Mouse (Mus musculus) gastrocnemius, adult 18-20 months (tissue): ENCODE measurements around the gene Zbtb38. TPM values are rescaled to one million over a fixed set of nuclear protein-coding genes. Genes with fewer than 3 reads are reported as not detected.
"Not testable (repeated sequence)": the region's sequence is repeated elsewhere in the genome, so short reads cannot be mapped to it uniquely, and the experiment has no call there.

ENCODE experiments used
- DNase-seq: peaks from one replicate; pipeline ENCODE4 v3.0.0; 2021; ENCODE audit warnings: low spot score
- total RNA-seq, 2 experiments: library from RNA; stranded (reverse); gene quantifications; 2 replicates each; pipeline ENCODE4 v1.2.3; 2021

Zbtb38 gene
- total RNA-seq, 2 experiments from 2014 or later: 35.0 to 35.9 TPM

GRCm38 (mm10) chr9:96644840-96645239 lies 107.8 kb downstream of the Zbtb38 start:
- no peak for DNase-seq

GRCm38 (mm10) chr9:96644002-96644401 lies 108.6 kb downstream of the Zbtb38 start:
- not testable (repeated sequence) for DNase-seq

DNA sequence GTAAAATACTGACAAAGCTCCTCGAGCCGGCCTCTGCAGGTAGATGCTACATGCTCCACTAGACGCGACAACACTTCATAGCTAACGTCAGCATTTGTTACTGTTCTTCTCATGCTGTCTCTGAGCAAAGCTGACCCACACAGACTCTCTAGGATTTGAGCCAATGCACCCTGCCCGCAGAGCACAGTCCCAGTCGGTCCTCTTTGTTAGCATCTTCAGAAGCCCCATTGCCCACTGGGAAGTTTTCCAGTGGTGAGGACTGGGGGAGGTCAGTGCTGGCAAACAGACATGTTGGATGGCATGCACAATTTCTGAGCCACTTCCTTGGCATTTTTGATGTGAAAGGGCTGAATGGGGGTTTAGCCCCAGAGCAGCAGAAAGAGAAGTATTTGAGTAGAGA lies 113.2 kb downstream of the Zbtb38 start:
- no peak for DNase-seq

GRCm38 (mm10) chr9:96638508-96638907 lies 114.1 kb downstream of the Zbtb38 start:
- DNase-seq: no peak

DNA sequence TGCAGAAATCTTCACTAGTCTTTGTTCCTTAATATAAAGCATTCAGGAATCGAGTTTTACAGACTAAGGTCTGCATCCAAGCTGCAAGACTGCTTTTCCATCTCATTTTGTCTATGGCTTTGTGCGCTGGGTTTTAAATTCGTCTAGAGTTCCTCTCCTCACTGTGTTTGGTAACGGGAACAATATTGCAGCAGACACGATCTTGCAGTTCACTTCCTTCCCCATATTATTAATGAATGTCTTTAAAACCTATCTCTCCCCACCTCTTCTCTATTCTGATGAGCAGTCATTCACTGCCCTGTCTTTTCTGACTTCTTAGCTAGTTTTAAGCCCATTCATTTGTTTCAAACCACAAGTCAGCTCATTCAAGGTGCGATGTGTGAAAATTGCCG lies 115.5 kb downstream of the Zbtb38 start:
- DNase-seq: no peak

DNA sequence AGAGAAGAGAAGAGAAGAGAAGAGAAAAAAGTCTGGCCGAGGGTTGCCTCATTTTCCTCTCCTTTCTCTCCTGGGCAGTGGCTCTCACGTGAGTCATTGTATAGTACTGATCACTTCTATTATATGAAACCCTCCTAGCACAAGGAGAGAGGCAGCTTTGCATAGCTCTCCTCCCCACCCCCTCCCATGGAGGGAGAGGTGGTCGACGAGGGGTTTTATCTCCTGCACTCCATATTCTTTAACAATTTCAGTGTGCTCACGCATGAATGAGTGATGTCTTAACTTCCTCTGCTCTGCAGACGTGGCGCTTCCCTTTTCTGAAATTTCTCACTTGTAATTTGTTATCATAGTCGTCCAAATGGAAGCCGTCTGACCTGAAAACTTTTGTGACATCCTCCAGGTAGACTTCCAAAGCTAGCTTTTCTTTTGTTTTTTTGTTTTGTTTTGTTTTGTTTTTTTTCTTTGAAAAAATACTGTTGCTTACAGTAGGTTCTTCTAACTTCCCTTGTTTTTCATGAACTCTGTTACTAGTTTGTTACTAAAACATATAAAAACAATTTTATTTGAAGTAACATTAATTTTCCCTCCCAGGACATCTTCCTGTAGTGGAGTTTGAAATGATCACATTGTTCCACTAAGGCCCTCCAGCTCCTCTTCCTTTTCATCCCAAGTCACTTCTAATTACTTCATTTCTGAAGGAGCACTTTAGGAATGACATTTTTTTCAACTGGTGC lies 116.0 kb downstream of the Zbtb38 start:
- no peak for DNase-seq

DNA sequence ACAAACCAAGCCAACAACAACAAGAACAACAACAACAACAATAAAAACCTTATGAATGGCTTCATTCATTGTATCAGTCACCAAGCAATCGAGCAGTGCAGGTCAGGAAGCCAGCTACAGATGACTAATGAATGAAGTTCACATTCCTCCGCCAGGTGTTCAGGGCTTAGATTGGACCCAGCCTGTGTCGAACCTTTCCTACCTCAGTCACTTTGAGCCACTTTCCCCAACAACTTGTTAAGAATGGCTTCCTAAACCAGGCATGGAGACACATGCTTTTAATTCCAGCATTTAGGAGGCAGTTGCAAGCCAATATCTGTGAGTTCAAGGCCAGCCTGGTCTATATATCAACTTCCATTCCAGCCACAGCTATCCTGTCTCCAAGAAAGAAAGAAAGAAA lies 116.7 kb downstream of the Zbtb38 start:
- no peak for DNase-seq

DNA sequence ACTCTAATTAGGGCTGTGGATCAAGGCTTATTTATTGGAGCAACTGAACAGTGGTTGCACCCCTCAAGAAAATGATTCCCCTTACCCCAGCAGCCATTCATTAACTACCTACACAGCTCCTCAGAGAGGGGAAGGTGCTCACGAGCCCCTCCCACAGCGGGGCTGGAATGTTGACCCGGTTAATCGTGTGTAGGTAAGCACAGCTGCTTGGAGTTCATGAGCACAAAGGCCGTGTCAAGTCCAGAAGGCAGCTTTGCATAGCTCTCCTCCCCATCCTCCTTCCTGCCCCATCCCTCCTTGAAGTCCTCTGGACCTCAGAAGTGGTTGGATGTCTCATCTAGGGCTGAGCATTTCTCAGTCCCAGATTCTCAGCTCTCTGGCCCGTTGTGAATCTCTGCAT lies 117.5 kb downstream of the Zbtb38 start:
- DNase-seq: no peak

DNA sequence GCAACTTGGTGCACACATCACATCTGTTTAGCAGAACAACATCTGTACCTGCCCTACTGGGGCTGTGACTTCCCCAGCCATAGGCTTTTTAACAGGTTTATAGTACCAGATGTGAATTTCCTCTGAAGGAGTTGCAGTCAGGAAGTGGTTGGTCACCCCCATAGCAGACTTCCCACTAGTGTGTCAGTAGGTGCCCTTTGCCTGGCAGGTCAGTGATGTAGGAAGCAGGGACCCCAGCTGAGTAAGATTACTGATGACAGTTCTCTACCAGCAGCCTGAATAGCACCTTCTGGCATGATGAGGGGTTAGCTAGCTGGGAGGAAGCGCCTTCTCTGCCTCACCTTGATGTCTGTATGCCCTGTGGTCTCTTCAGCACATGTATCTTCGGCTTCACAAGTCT lies 118.9 kb downstream of the Zbtb38 start:
- DNase-seq: no peak

Other genes starting within 250 kb of the Zbtb38 start
- gene Gm28729, start 227.6 kb downstream of the Zbtb38 start, total RNA-seq: not detected
- gene Rasa2, start 121.2 kb downstream of the Zbtb38 start, total RNA-seq: 1 to 10 TPM; 2.2 to 2.3 TPM
- under 1 TPM; 0.68 to 0.95 TPM for gene Pxylp1, start 139.8 kb upstream of the Zbtb38 start, total RNA-seq